Mouse (Mus musculus) cerebellum, adult 2 months (tissue): ENCODE data around the gene Proser1.

Source experiments
- CTCF ChIP-seq: fragments of 200-500 bp; IDR thresholded peaks from 2 replicates; pipeline ENCODE4 v1.5.1; 2011; ENCODE audit warnings: low read depth, mild to moderate bottlenecking, control low read depth, low read length, moderate library complexity, borderline replicate concordance; ENCODE audit not compliant: insufficient read depth
- POLR2A ChIP-seq: fragments of 200-500 bp; IDR thresholded peaks from 2 replicates; pipeline ENCODE4 v1.6.1; 2011; ENCODE audit warnings: low read length, control low read depth, borderline replicate concordance; ENCODE audit not compliant: insufficient read depth

DNA sequence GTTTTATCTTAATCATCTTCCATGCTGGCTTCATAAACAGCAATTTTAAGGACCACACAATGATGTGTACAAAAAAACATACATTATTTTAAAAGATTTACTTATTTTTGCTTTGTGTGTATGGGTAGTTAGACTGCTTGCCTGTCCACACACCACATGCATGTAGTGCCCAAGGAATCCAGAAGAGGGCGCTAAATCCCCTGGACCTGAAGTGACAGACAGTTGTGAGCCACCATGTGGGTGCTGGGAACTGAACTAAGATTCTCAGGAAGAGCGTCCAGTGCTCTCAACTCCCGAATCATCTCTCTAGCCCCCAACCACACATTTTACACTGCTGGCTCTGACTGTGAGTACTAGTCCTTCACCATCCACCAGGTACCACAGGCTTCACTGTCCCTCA lies 28.9 kb upstream of the Proser1 start:
- TF ChIP-seq CTCF (peak; percentile 36; the same call in 1 of the 2 replicates), POLR2A (no peak)
